Mouse (Mus musculus): ENCODE results near the gene Suco.

The Suco gene

GRCm38 (mm10) chr1:161876553-161877447 lies at the start of gene Suco:
Gene Suco, minus strand, starts transcription at chr1:161876682.
- DNase-seq (ENCODE audit: low read depth) = peak; percentile 100

- no peak for DNase-seq (ENCODE audit: low read depth)
Measured at GRCm38 (mm10) chr1:161925281-161925805, 48.9 kb upstream of the Suco start.

GRCm38 (mm10) chr1:161924321-161924720 lies 47.8 kb upstream of the Suco start:
- DNase-seq (ENCODE audit: low read depth) = no peak

GRCm38 (mm10) chr1:161921928-161922327 lies 45.4 kb upstream of the Suco start:
- DNase-seq (ENCODE audit: low read depth) = peak; percentile 50

GRCm38 (mm10) chr1:161920475-161921454 lies 44.3 kb upstream of the Suco start:
- peak; percentile 15 for DNase-seq (ENCODE audit: low read depth)

- DNase-seq (ENCODE audit: low read depth) = peak; percentile 65
Measured at GRCm38 (mm10) chr1:161919594-161919993, 43.1 kb upstream of the Suco start.

GRCm38 (mm10) chr1:161918682-161919372 lies 42.3 kb upstream of the Suco start:
- peak; percentile 97 for DNase-seq (ENCODE audit: low read depth)

GRCm38 (mm10) chr1:161917940-161918484 lies 41.5 kb upstream of the Suco start:
- peak; percentile 64 for DNase-seq (ENCODE audit: low read depth)

- DNase-seq (ENCODE audit: low read depth) = no peak
Measured at GRCm38 (mm10) chr1:161916036-161916435, 39.6 kb upstream of the Suco start.

- no peak for DNase-seq (ENCODE audit: low read depth)
Measured at GRCm38 (mm10) chr1:161913648-161913984, 37.1 kb upstream of the Suco start.

- DNase-seq (ENCODE audit: low read depth) = peak; percentile 56
Measured at GRCm38 (mm10) chr1:161912940-161913647, 36.6 kb upstream of the Suco start.

GRCm38 (mm10) chr1:161909074-161909473 lies 32.6 kb upstream of the Suco start:
- no peak for DNase-seq (ENCODE audit: low read depth)

GRCm38 (mm10) chr1:161907795-161908457 lies 31.4 kb upstream of the Suco start:
- peak; percentile 49 for DNase-seq (ENCODE audit: low read depth)

- DNase-seq (ENCODE audit: low read depth) = peak; percentile 38
Measured at GRCm38 (mm10) chr1:161907111-161907510, 30.6 kb upstream of the Suco start.

GRCm38 (mm10) chr1:161902692-161903452 lies 26.4 kb upstream of the Suco start:
- DNase-seq (ENCODE audit: low read depth) = no peak

- no peak for DNase-seq (ENCODE audit: low read depth)
Measured at GRCm38 (mm10) chr1:161900129-161900528, 23.6 kb upstream of the Suco start.

- DNase-seq (ENCODE audit: low read depth) = peak; percentile 62
Measured at GRCm38 (mm10) chr1:161897235-161897634, 20.8 kb upstream of the Suco start.

- peak; percentile 66 for DNase-seq (ENCODE audit: low read depth)
Measured at GRCm38 (mm10) chr1:161896130-161896529, 19.6 kb upstream of the Suco start.

- DNase-seq (ENCODE audit: low read depth) = no peak
Measured at GRCm38 (mm10) chr1:161895014-161895413, 18.5 kb upstream of the Suco start.

Measured in 416B (cell line).